Mouse (Mus musculus): ENCODE results near the gene Vipr2.

GRCm38 (mm10) chr12:116145686-116146085 is 68.2 kb downstream of the Vipr2 start:
- no peak for TF ChIP-seq POLR2A (IDR thresholded peaks at IDR 0.05; ENCODE audit: borderline replicate concordance, low read depth, low read length)
- TF ChIP-seq CTCF (IDR thresholded peaks at IDR 0.05; ENCODE audit: low read depth, low read length): no peak
